Mouse (Mus musculus) embryonic fibroblast, embryonic 13.5 days (primary cell): ENCODE data around the gene Spc24.

Source experiments
- CTCF ChIP-seq: IDR thresholded peaks from 2 replicates; pipeline ENCODE4 v1.5.1; 2011; ENCODE audit warnings: mild to moderate bottlenecking, control low read depth, low read length, moderate library complexity, borderline replicate concordance; ENCODE audit not compliant: insufficient read depth
- POLR2A ChIP-seq: IDR thresholded peaks from 2 replicates; pipeline ENCODE4 v1.6.1; 2011; ENCODE audit warnings: low read depth, mild to moderate bottlenecking, control low read depth, low read length, moderate library complexity

GRCm38 (mm10) chr9:21726218-21726975 is 33.7 kb downstream of the Spc24 start:
- no peak for TF ChIP-seq CTCF
- no peak for TF ChIP-seq POLR2A
